In genomic region chr16:51910046-51910445, GRCm38 (mm10) we compare ENCODE assay signal across 13 mouse cellular contexts.
DNase-seq lines count a peak whose midpoint lies in the region; TF ChIP-seq lines count a peak whose summit lies in the region.
"Had no signal": no experiment of that assay in that cellular context is flagged by ENCODE, and none has a peak within 500 bp of the region (broad histone marks: within the 10 kb centered on the region; RNA-seq: fewer than 3 reads in every experiment).

No protein-coding gene starts in this region.

- H3K27ac ChIP-seq in gastrocnemius, adult 2 months: no peak overlapping the region
- H3K27ac ChIP-seq: heart, adult 2 months; limb, embryonic 10.5 days; liver, embryonic 14.5 days had no signal

- DNase-seq in left cerebral cortex, postnatal 4 days: peak; percentile 66
- DNase-seq in left cerebral cortex, postnatal 36 days (ENCODE audit: low spot score in 2 of 2): no peak
- DNase-seq in cerebellum, adult 8-10 months: peak; percentile 67
- DNase-seq in layer of hippocampus, adult 11-12 months (ENCODE audit: low spot score): peak; percentile 51
- DNase-seq in adrenal gland, adult 18-20 months (ENCODE audit: low spot score in 2 of 2): no peak
- DNase-seq in thymus, postnatal 10 days (ENCODE audit: low spot score in 2 of 2): no peak
- DNase-seq in gastrocnemius, adult 2 months: no peak
- DNase-seq: heart, adult 2 months; heart, postnatal 14 days; kidney, adult 18-20 months; lung, postnatal 36 days had no signal

- H3K4me3 ChIP-seq in gastrocnemius, adult 2 months: no peak overlapping the region
- H3K4me3 ChIP-seq: heart, adult 2 months; limb, embryonic 10.5 days had no signal

- intact Hi-C loops in left cerebral cortex, postnatal 4 days (cut with DNase I): no loop called here
- intact Hi-C loops in left cerebral cortex, postnatal 36 days (cut with DNase I): no loop called here
- intact Hi-C loops in gastrocnemius, adult 2 months (cut with DNase I): no loop called here

- TF ChIP-seq CTCF in gastrocnemius, adult 2 months (IDR thresholded peaks at IDR 0.05): no peak

Comparison
In these comparisons a context has a peak if more than half of its experiments do, and no peak if none do; other contexts are left out.
1. DNase-seq: peak in left cerebral cortex, postnatal 4 days (single experiment), cerebellum, adult 8-10 months (single experiment) and layer of hippocampus, adult 11-12 months (single experiment); none in left cerebral cortex, postnatal 36 days (0 of 2), adrenal gland, adult 18-20 months (0 of 2), thymus, postnatal 10 days (0 of 2) and gastrocnemius, adult 2 months (single experiment).